13 mouse cellular contexts compared by ENCODE assay signal in the genomic region with DNA sequence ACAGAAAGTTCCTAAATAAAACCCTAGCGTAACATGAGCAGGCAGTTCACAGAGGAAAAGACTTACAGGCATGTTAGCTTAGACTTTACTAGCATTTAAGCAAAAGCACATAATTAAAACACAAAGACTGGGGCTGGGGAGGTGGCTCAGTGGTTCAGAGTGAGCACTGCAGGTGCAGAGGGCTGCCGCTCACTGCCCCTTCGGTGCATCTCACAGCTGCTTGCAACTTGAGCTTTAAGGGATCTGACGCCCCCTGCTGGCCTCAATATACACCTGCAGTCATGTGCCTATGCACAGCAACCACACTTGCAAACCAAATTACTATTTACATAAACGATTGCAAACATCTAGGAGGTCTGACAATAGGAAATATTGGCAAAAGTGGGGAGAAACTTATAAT.
A peak's percentile ranks its signal among the peaks of the same experiment; 100 is the strongest.
DNase-seq lines count a peak whose midpoint lies in the region; ATAC-seq and TF ChIP-seq lines count a peak whose summit lies in the region.
"Had no signal": no experiment of that assay in that cellular context is flagged by ENCODE, and none has a peak within 500 bp of the region (broad histone marks: within the 10 kb centered on the region; RNA-seq: fewer than 3 reads in every experiment).

No protein-coding gene starts in this region.

- H3K36me3 ChIP-seq in hindbrain, postnatal 0 days (ENCODE audit: insufficient read depth, low read length): no peaks in the 10 kb centered on the region
- no peaks in the 10 kb centered on the region for H3K36me3 ChIP-seq in hindbrain, embryonic 10.5 days
- no peaks in the 10 kb centered on the region for H3K36me3 ChIP-seq in midbrain, embryonic 11.5 days (ENCODE audit: control insufficient read depth, insufficient read depth, low read length)
- no peaks in the 10 kb centered on the region for H3K36me3 ChIP-seq in midbrain, embryonic 14.5 days (ENCODE audit: control insufficient read depth, insufficient read depth, low read length)
- H3K36me3 ChIP-seq in splenic B cell, adult 2 months (ENCODE audit: control insufficient read depth, insufficient read depth, low read length, poor library complexity, severe bottlenecking): no peaks in the 10 kb centered on the region
- no peaks in the 10 kb centered on the region for H3K36me3 ChIP-seq in forebrain, embryonic 16.5 days (ENCODE audit: control insufficient read depth, insufficient read depth)

- 84% methylated on average over 5 of the region's 5 CpGs for WGBS in hindbrain, postnatal 0 days
- WGBS in hindbrain, embryonic 10.5 days: 90% methylated on average over 5 of the region's 5 CpGs
- 91% methylated on average over 5 of the region's 5 CpGs for WGBS in midbrain, embryonic 11.5 days
- 90% methylated on average over 5 of the region's 5 CpGs for WGBS in midbrain, embryonic 14.5 days
- 89% methylated on average over 5 of the region's 5 CpGs for WGBS in forebrain, embryonic 16.5 days

- H3K4me3 ChIP-seq in hindbrain, postnatal 0 days (ENCODE audit: low read length): no peak overlapping the region
- no peak overlapping the region for H3K4me3 ChIP-seq in hindbrain, embryonic 10.5 days
- H3K4me3 ChIP-seq in midbrain, embryonic 11.5 days (ENCODE audit: low read depth, low read length): no peak overlapping the region
- no peak overlapping the region for H3K4me3 ChIP-seq in midbrain, embryonic 14.5 days (replicated peaks; ENCODE audit: low read depth, low read length)
- H3K4me3 ChIP-seq in forebrain, embryonic 16.5 days (replicated peaks; ENCODE audit: low read length): no peak overlapping the region
- H3K4me3 ChIP-seq: myocyte had no signal

- no peak overlapping the region for H3K9ac ChIP-seq in hindbrain, postnatal 0 days (replicated peaks; ENCODE audit: low read length)
- H3K9ac ChIP-seq in midbrain, embryonic 11.5 days (ENCODE audit: low read length): no peak overlapping the region
- H3K9ac ChIP-seq in midbrain, embryonic 14.5 days (replicated peaks; ENCODE audit: low read length): no peak overlapping the region
- H3K9ac ChIP-seq in forebrain, embryonic 16.5 days (replicated peaks; ENCODE audit: low read depth, low read length): no peak overlapping the region

- H3K27me3 ChIP-seq in hindbrain, postnatal 0 days (ENCODE audit: insufficient read depth, low read length): no peaks in the 10 kb centered on the region
- no peaks in the 10 kb centered on the region for H3K27me3 ChIP-seq in hindbrain, embryonic 10.5 days (ENCODE audit: insufficient read depth, poor library complexity, severe bottlenecking)
- no peaks in the 10 kb centered on the region for H3K27me3 ChIP-seq in midbrain, embryonic 11.5 days (ENCODE audit: control insufficient read depth, insufficient read depth, low read length)
- H3K27me3 ChIP-seq in midbrain, embryonic 14.5 days (ENCODE audit: control insufficient read depth, insufficient read depth, low read length): no peaks in the 10 kb centered on the region
- no peaks in the 10 kb centered on the region for H3K27me3 ChIP-seq in splenic B cell, adult 2 months (ENCODE audit: control insufficient read depth, insufficient read depth, low read length, poor library complexity, severe bottlenecking)
- no peaks in the 10 kb centered on the region for H3K27me3 ChIP-seq in forebrain, embryonic 16.5 days (replicated peaks; ENCODE audit: control insufficient read depth, insufficient read depth, low read length)

- H3K4me1 ChIP-seq in hindbrain, postnatal 0 days (ENCODE audit: insufficient read depth, low read length): no peaks in the 10 kb centered on the region
- H3K4me1 ChIP-seq in hindbrain, embryonic 10.5 days (replicated peaks): no peaks in the 10 kb centered on the region
- no peaks in the 10 kb centered on the region for H3K4me1 ChIP-seq in midbrain, embryonic 11.5 days (ENCODE audit: control insufficient read depth, insufficient read depth, low read length)
- no peaks in the 10 kb centered on the region for H3K4me1 ChIP-seq in midbrain, embryonic 14.5 days (ENCODE audit: control insufficient read depth, insufficient read depth, low read length)
- H3K4me1 ChIP-seq in forebrain, embryonic 16.5 days (replicated peaks; ENCODE audit: control insufficient read depth, insufficient read depth, low read length): no peaks in the 10 kb centered on the region

- H3K4me2 ChIP-seq in hindbrain, postnatal 0 days (ENCODE audit: low read depth, low read length): no peak overlapping the region
- H3K4me2 ChIP-seq in midbrain, embryonic 11.5 days: no peak overlapping the region
- H3K4me2 ChIP-seq in midbrain, embryonic 14.5 days (ENCODE audit: low read length): no peak overlapping the region
- H3K4me2 ChIP-seq in forebrain, embryonic 16.5 days (ENCODE audit: low read length): no peak overlapping the region

- DNase-seq in hindbrain, postnatal 0 days (ENCODE audit: low spot score): no peak
- no peak for DNase-seq in hindbrain, embryonic 10.5 days (ENCODE audit: low spot score)
- DNase-seq in midbrain, embryonic 11.5 days (ENCODE audit: low spot score, missing footprints): peak; percentile 72
- no peak for DNase-seq in midbrain, embryonic 14.5 days
- peak; percentile 71 for DNase-seq in R1 (ENCODE audit: low read depth, low spot score)
- DNase-seq in splenic B cell, adult 2 months (ENCODE audit: low read depth, low spot score): peak; percentile 22
- no peak for DNase-seq in cerebellum, adult 9-10 months
- DNase-seq: cerebellum, adult 18-20 months; heart, adult 11 months; right cerebral cortex, postnatal 4 days; thymus, adult 2 months had no signal

- H3K27ac ChIP-seq in hindbrain, postnatal 0 days: no peak overlapping the region
- H3K27ac ChIP-seq in hindbrain, embryonic 10.5 days: no peak overlapping the region
- no peak overlapping the region for H3K27ac ChIP-seq in midbrain, embryonic 11.5 days (ENCODE audit: low read depth, low read length)
- no peak overlapping the region for H3K27ac ChIP-seq in midbrain, embryonic 14.5 days (replicated peaks; ENCODE audit: low read depth, low read length)
- H3K27ac ChIP-seq in forebrain, embryonic 16.5 days (ENCODE audit: low read length): no peak overlapping the region

- ATAC-seq in hindbrain, postnatal 0 days: no peak
- no peak for ATAC-seq in midbrain, embryonic 11.5 days (ENCODE audit: low FRiP score)
- ATAC-seq in midbrain, embryonic 14.5 days (ENCODE audit: low FRiP score, low TSS enrichment): no peak
- no peak for ATAC-seq in forebrain, embryonic 16.5 days

- peak; percentile 21; the same call in 1 of the 2 replicates for TF ChIP-seq CTCF in hindbrain, postnatal 0 days (IDR thresholded peaks at IDR 0.05; ENCODE audit: low read depth)

- no peaks in the 10 kb centered on the region for H3K9me3 ChIP-seq in hindbrain, postnatal 0 days (ENCODE audit: low read length)
- H3K9me3 ChIP-seq in hindbrain, embryonic 10.5 days: no peaks in the 10 kb centered on the region; the same call in 1 of the 2 replicates
- H3K9me3 ChIP-seq in midbrain, embryonic 11.5 days (ENCODE audit: control insufficient read depth, low read length): no peaks in the 10 kb centered on the region; the same call in 1 of the 2 replicates
- no peaks in the 10 kb centered on the region for H3K9me3 ChIP-seq in midbrain, embryonic 14.5 days (ENCODE audit: control insufficient read depth, low read length)
- H3K9me3 ChIP-seq in forebrain, embryonic 16.5 days (ENCODE audit: control insufficient read depth, low read length): no peaks in the 10 kb centered on the region

Comparison
In these comparisons a context has a peak if more than half of its experiments do, and no peak if none do; other contexts are left out.
1. DNase-seq: peak in midbrain, embryonic 11.5 days (single experiment), R1 (single experiment) and splenic B cell, adult 2 months (single experiment); none in hindbrain, postnatal 0 days (single experiment), hindbrain, embryonic 10.5 days (single experiment), midbrain, embryonic 14.5 days (single experiment) and cerebellum, adult 9-10 months (single experiment).